Mouse (Mus musculus) gonadal fat pad, adult 2 months (tissue): ENCODE measurements around the gene Memo1. TPM values are rescaled to one million over a fixed set of nuclear protein-coding genes. Genes with fewer than 3 reads are reported as not detected.
A peak's percentile ranks its signal among the peaks of the same experiment; 100 is the strongest.
"Not testable (repeated sequence)": the region's sequence is repeated elsewhere in the genome, so short reads cannot be mapped to it uniquely, and the experiment has no call there.

Experiments used
- DNase-seq: peaks from one replicate; pipeline ENCODE4 v3.0.0-alpha.2; 2012; ENCODE audit warnings: low read depth
- polyA plus RNA-seq: library from polyadenylated mRNA; depleted of rRNA; stranded (reverse); fragments of >200 nt; gene quantifications from 2 replicates; pipeline ENCODE4 v1.2.3, GENCODE M21; 2012

Memo1 gene
- polyA plus RNA-seq, 1 experiment = 47.4 TPM

DNA sequence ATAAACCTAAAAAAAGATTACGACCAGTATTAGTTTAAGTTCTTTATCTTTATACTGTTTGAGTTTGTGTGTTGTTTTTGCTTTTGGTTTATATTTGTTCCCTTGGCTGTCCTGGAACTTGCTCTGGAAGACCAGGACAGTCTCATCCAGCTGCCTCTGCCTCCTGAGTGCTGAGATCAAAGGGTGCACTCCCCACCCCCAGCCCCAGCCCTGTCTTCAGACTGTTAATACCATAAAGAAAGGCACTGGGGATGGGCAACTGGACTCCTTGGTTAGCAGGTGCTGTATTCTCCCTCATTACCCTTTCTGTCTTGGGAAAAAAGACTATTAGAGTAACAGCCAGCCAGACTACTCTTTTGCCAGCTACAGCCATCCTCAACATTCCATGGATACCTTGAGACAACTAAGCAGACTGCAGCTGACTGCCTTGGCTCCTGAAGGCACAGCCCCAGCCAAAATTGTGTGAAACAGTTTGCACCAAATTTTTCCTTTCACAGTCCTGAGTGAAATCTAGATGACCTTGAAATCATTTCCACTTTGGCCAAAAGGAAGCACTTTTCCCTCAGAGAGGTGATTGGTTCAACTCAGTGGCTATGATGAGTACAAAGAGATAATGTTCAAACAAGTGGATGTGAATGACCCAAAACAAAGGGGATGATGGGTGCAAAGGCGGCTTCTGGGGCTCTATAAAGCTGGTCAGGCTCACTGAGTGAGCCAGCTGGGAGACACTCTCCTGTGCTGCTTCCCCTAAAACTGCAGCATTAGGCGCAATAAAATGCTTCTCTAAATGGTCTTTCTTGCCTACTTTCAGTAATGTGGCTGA is 30.8 kb downstream of the Memo1 start:
- no peak for DNase-seq

DNA sequence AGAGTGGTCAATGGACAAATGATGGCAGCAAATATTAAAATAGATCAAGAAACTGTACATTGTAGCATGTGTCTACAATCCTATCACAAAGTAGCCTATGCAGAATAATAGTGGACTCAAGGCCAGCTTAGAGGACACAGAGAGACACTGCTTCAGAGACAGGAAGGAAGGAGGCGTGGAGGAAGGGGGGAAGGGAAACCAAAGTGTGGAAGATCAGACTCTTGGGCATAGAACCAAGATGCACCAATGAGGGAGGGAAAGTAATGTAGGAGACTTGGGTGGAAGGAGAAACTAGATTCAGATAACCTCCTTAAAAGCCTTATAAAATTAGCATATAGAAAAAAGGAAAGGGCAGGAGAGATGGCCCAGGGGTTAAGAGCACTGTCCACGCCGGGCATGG is 32.9 kb downstream of the Memo1 start:
- DNase-seq = no peak

DNA sequence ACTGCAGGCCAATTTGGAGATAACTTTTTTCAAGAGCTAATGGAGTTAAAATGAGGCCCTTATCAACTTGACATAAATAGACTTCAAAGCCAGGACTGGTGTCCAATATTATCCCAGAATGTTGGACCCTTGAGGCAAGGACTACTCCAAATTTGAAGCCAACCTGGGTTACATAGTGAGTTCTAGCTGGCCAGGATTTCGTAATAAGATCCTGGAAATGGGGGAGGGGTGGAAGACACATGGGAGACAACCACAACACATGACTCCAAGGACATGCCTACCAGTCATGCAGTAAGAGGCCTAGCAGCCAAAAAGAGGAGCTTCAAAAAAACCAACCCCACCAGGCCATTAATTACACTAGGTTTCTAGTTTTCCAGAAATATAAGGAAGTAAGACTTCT is 50.0 kb downstream of the Memo1 start:
- DNase-seq = peak; percentile 30

DNA sequence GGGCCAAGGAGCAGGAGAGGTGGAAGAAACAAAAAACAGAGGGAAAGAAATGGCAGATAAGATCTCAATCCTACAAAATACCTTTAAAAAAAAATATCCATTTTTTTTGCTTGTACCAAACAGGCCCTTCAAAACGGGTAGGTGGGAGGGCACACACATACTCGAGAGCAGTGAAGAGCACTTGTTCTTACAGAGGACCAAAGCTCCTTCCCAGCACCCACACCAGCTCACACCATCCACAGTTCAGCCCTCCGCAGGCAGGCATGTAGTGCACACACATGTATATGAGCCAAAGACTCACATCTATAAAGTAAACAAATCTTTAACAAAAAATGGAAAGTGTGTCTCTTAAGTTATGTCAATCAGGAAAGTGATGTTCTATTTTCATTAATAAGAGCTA is 52.5 kb downstream of the Memo1 start:
- DNase-seq = no peak

DNA sequence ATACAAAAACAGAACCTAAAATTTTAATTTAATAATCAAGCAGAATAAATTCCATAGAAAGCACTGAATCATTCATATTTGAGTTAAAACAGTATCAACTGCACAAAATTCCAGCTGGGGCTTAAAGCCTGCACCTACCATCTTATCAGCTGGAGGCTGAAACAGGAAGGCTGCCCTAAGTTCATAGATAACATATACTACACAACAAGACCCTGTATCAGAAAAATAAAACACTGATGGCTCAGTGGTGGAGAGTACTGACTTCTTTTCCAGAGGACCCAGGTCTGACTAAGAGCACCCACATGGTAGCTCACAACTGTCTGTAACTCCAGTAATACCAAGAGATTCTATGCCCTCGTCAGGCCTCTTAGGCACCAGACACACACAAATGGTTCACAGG is 55.0 kb downstream of the Memo1 start:
- DNase-seq = no peak

DNA sequence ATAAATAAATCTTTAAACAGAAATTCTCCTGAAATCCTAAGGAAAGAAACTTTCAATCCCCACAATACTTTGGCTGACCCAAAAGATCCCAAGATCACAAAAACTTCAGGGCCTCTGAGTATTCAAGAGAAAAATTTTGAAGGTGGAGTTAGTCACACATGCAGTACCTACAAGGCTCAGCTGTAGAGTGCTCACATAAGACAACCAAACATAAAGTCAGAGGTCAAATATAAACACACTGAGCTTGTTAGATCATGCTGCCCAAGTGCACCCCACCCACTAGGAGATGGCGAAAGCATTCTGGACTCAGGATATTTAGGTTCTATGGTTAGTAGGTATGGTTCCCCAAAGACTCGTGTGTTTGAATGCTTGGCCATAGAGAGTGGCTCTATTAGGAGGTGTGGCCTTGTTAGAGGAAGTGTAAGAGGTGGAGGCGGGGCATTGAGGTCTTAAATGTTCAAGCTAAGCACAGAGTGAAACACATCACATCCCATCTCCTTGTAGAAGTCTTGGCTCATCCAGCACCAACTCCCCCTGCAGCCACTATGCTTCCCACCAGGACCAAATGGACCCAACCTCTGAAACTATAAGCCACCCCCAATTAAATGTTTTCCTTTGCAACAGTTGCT is 67.1 kb downstream of the Memo1 start:
- no peak for DNase-seq

DNA sequence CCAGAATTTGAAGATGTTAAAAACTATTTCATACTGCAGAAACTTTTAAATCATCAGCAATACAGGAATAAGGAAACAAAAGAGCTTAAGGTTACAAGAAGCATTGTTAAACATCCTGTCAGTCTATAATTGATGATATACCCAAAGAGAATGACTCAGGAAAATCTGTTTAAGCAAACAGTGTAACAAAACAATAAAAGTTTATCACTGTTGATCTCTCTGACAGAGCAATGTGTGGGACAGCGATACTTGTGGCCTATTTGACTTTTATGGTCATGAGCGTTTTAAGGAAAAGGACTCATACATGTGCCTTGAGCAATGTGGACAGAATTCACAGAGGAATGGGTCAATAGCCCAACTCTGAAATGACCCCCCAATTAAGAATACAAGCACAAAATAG is 78.0 kb downstream of the Memo1 start:
- DNase-seq = no peak

DNA sequence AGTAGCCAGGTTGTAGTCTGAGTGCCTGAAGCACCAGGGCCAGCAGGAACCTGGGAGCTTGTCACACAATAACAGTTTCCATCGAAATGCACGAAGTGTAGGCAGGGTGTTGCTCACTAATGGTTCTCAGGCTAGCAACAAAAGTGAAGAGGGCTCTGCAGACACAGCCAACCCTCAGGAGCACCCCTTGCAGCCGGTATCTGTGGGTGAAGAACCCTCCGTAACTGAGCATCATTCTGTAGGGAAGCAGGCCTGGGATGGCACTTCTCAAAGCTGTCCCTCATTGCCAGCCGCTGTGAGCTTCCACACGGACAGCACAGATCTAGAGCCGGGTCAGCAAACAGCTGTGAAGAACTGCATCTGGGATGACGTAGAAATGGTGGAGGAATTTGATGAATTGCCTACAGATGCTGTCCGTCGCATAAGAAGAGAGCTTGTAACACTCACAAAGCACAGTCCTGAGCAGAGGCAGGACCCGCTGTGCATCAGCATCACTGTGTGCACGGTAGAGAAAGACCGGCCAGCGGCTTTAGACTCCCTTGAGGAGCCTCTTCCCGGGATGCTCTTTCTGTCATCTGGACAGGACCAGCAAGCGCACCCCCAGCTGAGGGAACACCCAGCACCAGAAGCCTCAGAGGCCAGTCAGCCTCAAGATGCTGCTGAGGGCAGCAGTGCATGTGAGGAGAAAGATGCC is 82.3 kb downstream of the Memo1 start:
- not testable (repeated sequence) for DNase-seq

DNA sequence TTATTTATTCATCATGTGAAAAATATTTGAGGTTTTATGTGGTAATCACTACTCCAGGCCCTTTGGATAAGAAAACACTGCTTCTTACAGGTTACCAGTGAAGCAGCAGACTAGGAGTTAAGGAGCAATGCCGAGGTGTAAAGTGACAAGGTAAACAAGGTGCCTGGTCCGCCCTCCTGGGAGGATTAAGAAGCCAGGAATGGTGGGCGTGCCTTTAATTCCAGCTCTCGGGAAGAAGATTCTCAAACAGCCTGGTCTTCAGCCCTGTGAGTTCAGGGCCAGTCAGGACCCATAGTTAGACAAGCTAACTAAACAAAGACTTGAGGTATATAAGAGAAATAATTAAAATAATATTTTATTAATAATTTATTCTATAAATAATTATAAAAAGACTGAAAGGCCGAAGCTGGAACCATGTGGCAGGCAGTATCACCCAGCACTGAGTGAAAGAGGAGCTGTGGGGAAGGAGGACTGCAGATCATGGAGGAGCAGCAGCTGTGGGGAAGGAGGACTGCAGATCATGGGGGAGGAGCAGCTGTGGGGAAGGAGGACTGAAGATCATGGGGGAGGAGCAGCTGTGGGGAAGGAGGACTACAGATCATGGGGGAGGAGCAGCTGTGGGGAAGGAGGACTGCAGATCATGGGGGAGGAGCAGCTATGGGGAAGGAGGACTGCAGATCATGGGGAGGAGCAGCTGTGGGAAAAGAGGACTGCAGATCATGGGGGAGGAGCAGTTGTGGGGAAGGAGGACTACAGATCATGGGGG is 86.0 kb downstream of the Memo1 start:
- DNase-seq = no peak

DNA sequence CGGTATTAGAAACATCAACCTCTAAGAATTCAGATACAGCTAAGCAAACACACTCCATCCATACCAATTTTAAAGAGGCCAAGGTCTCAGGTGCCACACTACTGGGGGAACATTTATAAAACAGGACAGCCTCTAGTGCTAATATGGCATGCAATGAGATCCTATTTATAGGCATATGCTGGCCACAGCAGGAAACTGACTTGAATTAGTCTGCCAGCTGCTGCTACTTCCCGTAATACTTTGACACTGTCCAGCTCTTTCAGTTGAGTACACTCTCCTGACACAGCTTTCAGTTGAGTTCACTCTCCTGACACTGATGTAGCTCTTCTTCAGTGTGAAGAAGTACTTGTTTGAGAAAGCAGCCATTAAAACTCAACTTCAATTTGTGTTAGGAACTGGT is 99.4 kb downstream of the Memo1 start:
- DNase-seq = no peak

DNA sequence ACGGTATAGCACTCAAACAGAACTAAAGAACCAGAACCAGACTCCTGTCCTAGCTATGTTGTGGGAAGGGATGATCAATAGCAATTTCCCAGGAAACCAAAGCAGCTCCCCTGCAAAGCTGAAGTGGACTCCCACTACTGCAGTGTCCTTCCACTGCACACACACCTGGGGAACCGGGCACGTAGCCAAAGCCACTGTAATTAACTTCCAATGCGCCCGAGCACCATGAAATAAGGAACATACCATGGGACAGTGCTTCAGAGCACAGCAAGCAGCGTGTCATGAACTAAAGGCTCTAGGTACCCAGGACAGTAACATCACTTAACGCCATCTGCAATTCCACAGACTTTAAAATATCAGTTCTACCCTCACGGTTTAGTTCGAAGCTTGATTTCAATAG is 100.6 kb downstream of the Memo1 start:
- DNase-seq = no peak

DNA sequence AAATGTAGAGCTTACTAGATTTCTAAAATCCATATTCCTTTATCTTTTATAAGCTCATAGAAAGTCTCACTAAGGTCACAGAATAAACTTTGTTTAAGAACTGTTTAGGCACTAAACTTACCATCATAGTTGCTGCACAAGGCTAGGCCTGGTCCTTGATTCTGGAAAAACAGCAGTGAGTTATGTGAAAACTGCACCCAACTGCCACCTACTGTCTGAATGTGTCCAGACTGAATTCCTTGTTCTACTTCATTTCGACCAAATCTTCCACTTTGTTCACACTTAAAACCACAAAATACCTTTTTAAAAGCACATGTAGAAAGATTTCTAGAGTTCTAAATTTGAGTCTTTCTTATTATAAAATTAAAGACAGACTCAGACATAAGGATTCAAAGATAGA is 101.9 kb downstream of the Memo1 start:
- DNase-seq = no peak

DNA sequence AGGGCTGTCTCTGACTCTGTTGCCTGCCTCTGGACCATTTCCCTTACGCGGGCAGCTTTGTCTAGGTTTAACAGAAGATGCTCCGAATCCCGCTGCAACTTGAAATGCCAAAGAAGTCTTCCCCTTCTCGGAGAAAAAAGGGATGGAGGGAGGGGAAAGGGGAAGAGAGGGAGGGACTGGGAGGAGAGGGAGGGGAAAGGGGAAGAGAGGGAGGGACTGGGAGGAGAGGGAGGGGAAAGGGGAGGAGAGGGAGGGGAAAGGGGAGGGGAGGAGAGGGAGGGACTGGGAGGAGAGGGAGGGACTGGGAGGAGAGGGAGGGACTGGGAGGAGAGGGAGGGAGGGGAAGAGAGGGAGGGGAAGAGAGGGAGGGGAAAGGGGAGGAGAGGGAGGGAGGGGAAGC is 103.9 kb downstream of the Memo1 start:
- DNase-seq = no peak

DNA sequence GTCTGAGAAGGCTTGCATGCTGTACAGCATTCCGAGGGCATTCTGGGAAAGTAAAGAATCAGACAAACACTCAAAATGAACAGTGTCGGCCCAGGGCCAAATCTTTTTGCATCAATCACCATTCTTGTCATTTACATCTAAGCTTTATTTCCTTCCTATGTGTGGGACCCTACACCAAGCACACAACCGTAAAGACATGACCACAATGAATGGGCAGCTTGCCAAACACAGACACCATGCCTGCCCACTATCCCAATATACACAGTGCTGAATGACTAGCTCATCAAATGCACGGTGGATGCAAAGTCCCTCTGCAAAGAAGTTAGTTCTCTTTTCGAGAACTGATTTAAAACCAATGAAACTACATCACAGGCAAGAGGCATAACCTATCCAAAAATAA is 109.1 kb downstream of the Memo1 start:
- DNase-seq = no peak

DNA sequence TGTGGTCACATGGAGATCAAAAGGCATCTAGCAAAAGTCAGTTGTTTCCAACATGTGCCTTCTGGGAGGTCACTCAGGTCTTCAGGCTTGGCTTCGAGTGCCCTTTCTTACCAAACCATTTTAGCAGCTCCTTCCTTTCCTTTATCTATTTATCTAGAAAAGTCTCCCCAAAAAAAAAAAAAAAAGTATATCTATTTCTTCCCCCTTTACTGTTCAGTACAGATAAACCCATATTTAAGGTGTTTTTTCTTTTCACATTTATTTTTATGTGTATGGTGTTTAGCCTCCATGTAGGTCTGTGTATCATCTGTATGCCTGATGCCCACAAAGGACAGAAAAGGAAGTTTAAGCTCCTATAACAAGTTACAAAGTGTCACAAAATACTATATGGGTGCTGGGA is 110.6 kb downstream of the Memo1 start:
- DNase-seq = no peak

DNA sequence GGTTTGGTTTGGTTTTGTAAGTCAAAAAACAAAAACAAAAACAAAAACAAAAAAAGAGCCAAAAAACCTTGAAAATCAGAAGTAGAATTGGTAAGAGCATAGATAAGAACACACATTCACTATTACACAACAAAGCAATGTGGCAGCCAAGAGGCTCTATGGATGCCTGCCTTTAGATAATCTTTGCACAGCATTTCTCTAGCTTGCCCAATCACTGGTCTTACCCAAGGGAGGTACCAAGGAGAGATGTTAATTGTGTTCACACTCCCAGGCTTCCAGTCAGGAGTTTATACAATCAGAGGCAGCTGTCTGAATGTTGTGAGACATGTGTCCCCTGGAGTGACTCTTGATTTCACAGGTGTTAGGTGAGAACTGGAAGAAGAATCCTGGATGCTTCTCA is 114.4 kb downstream of the Memo1 start:
- DNase-seq = peak; percentile 34

DNA sequence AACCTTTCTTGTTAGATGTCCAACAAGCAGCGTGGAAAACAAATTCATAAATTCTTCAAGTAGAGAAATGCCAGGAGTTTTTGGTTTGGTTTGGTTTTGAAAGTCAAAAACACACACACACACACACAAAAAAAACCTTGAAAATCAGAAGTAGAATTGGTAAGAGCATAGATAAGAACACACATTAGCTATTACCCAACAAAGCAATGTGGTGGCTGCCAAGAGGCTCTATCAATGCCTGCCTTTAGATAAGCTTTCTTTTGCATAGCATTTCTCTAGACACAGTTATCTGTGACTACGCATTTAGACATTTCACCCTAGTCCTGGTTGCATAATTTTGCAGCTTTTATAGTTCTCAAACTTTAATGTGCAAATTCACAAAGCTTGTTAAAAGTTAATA is 115.7 kb downstream of the Memo1 start:
- not testable (repeated sequence) for DNase-seq

DNA sequence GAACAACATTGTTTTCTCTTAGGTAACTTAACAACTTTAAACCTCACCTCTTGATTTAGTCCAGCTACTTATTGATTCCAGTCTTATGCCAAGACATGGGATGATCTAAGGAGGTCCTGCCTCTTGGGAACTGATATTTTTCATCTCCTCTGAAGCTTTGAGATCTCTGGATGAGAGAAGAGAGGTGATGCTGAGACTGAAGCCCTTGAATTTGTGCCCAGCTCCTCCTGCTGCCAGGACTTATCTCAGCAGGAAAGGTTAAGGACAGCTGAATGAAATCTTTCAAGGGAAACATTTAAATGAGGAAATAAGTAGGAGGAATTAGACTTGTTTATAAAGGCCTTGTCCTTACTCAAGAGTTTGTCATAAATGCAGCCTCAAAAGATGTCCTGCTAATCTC is 121.6 kb downstream of the Memo1 start:
- no peak for DNase-seq

DNA sequence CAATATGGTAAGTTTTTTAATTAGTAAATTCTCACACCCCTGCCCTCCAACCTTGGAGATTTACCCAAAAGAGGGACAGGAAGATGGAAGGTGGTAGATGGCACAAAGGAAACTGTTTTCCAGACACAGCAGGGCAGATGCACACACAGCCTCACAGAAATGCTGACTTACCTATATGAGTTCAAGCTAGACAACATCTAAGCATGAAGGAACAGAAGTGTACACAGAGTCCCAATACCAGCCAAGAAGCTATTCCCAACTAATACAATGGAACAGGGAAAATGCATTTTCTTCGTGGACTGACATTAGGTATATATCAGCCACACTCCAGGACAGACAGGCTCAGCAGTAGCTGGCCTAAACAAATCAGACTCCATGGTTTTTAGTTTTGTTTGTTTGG is 122.5 kb downstream of the Memo1 start:
- no peak for DNase-seq

DNA sequence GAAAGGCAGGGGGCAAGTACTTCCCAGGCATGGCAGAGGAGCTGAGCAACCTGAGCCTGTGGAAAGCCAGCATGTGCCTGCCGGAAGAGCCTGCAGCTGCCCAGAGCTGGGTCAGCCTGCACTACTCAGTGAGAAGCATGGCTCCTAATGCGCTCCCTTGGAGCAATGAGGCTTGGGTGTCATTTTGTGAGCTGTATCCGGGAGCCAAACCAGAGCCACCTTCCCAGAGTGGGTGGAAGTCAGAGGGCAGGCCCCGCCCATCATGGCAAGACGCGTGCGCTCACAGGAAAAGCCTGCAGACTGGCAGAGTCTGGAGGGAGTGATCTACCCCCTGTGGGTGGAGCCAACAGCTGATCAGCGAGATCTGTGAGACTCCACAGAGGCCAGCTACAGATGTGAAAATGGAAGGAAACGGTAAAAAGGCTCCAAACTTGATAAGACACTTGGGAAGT is 135.9 kb downstream of the Memo1 start:
- peak; percentile 45 for DNase-seq

DNA sequence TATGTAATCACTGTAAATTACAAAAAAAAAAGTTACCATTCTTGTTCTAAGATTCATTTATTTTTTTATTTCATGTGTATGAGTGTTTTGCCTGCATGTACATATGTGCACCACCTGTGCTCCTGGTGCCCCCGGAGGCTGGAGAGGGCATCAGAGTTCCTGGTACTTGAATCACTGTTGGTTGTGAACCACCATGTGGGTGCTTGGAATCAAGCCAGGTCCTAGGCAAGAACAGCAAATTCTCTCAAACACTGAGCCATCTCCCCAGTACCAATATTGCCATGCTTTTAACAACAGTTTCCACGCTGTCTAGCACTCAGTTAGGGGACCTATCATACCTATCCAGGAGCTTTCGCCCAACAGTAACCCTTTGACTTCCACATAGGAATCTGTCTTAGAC is 137.2 kb downstream of the Memo1 start:
- no peak for DNase-seq
